Mouse (Mus musculus) lung, postnatal 10 days (tissue): ENCODE results near the gene Gas1.

ENCODE experiments used
- DNase-seq: peaks from one replicate; pipeline ENCODE4 v3.0.0; 2021

Gas1 gene

DNA sequence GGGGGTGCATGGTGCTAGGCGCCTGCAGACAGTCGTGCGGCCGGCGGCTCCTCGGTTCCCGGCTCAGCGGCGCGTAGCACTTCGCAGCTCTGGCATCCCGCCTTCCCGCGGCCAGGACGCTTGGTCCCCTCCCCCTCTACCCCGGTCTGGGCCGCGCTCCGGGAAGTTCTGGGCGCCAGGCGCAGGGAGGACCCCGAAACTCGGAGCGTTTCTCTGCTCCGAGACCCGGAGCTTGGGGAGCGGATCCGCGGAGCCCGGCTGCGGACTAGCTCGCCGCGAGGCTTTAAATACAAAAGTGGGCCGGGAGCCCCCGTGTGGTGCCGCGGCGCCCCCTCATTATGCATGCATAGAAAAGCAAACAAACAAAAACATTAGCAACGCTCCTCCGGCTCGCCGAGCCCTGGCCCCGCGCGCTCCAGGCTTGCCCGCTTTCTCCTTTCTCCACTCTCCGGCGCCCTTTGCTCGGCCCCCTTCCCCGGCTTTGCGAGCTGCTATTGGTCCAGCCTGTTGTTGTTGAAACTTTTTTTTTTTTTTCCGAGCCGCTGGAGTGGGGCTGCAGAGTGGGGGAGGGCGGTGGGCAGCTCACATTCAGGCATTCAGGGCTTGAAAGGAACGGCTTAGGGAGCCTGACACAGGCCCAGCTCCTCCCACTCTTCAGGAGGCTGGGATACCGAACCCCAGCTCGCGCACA, at the start of gene Gas1:
TSS of gene Gas1 (minus strand) at position 260 of the 691 bp plus-strand sequence.
- DNase-seq = peak; percentile 92

DNA sequence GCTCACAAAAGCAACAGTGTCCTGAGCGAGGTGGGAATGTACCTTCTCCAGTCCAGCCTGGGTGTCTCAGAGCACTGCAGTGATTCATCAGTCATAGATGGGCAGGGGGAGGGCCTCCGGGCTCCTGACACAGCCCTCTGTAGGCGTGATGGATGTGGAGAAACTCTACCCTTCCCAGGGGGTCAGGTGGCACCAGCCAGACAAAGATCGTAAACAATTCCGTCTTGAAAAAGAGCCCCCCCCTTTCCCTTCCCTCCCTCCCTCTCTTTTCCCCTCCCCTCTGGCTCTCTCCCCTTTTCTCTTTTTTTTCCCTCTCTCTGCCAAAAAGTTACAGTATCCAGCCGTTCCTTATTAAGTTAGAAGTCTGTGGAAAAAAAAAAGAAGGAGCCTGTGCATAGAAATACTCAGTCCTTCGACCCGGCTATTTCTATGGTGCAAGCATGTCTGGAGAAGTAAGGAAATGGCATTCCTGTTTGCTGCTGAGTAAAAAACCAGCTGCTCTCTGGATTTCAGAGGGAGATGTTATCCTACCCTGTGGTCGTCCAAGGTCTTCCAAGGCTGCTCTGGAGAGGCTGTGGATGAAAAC, 49.2 kb upstream of the Gas1 start:
- peak; percentile 21 for DNase-seq

DNA sequence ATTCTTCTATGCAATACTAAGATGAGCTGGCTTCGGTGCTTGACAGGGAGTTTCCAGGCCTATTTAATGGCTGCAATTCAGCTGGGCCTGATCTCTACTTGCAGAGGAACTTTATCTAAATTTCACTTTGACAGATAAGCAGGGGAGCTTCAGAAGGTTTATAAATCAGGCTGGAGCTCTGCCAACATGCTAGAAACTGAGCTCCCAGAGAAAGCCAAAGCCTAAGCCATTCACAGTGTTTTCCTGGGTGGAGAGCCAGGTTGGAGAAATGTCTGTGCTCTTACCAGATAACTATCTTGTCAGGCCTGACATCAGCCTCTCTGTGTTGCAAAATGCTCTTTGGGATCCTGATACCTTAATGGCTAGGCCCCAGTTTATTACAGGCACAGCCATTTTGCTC, 48.6 kb upstream of the Gas1 start:
- DNase-seq = peak; percentile 10

DNA sequence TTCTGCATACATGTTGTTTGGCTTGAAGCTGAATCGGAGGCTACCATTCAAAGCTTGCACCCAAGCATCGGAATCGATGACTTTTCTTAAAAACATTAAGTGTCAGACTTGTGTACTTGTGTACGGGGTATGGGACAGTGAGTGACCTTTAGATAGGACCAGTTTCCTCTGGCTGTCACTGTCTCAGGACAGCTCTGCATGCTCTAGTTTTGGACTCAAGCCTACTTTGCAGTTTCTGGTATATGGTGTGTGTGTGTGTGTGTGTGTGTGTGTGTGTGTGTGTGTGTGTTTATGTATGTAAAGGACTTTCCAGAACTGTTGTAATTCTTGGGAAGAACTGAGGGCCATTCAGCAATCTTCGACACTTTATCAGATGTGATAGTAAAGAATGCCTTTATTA, 48.1 kb upstream of the Gas1 start:
- DNase-seq = no peak

DNA sequence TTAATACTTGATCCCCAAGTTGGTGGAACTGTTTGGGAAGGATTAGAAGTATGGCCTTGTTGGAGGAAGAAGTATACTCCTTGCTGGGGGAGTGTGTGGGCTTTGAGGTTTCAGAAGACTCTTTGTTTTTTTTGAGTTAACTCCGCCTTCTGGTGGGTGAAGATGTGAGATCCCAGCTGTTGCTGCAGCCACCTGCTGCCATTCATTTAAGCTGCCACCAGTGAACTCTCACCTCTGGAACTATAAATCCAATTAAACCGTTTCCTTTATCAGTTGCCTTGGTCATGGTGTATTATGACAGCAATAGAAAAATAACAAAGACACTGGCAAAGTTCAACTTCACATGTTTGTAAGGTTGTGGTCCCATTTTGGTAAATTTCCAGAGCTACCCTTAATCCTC, 46.6 kb upstream of the Gas1 start:
- DNase-seq = no peak

DNA sequence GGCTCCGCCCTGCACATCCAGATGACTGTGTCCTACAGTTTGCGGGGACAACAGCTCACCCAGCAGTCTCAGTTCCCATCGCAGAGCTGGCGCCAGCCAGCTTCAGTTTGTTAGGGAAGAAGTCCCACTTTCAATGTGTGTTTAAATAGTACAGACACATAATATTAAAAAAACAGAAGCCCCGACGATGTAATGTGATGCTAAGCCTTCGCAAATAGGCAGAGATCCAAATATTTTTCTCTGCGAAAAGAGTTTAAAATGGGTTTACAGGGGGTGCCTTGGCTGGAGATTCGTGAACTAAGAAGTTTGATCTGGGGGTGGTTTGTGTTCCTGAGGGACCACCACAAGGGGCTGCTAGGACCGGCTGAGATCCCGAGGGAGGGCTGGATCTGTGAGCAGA, 45.2 kb upstream of the Gas1 start:
- DNase-seq = no peak

DNA sequence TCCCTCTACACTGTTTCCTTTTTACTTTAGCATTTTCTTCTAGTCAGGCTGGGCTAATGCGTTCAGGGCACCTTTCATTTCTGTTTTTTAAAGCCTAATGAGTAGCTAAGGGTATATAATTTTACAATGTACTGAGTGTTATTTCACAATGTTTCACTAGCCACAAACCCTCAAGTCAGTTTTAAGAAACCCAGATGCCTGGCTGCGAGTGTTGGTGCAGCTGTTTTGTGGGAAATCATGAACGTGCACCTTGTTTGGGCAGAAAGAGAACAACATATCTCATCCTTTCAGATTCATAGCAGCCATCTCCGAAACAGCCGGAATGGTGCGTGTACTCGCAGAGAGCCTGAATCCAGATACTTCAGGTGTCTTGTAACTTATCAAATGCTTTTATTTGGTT, 36.7 kb upstream of the Gas1 start:
- DNase-seq = no peak

DNA sequence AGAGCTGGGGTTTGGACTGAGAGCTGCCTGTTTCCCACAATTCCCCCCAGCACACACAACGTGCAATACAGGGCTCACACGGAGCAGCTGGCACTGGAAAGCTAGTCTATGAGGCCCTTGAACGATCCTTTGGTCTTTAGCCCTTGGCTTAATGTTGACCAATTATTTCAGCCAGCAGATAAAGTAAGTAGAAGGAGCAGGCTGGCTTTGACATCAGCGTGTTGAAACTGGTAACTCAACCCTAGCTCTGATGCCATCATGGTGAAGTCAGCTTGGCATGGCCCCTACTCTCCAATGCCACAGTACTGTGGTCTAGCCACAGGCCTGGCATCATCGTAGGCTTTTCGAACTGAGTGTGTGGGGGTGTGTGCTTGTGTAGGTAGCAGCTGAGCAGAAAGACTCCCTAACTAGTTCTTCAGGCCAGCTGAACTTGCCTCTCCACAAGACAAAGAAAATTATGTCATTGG, 30.0 kb upstream of the Gas1 start:
- DNase-seq = no peak

DNA sequence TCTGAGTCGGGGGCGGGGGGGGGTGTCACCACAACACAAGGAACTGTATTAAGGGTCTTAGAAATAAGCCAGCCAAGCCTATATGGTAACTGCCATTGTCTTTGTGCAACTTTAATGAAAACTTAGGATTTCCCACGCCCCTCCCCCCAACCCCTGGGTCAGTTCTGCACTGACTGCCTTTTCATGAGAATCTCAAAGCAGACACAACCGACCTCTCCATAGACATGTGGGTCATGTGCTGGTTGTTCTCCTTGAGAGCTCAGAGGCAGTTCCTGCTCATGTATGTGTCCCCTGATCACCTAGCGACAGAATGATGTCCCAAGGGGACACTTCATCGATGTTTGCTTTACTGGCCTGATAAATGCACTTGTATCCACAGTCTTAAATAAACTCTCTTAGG, 27.6 kb upstream of the Gas1 start:
- no peak for DNase-seq

DNA sequence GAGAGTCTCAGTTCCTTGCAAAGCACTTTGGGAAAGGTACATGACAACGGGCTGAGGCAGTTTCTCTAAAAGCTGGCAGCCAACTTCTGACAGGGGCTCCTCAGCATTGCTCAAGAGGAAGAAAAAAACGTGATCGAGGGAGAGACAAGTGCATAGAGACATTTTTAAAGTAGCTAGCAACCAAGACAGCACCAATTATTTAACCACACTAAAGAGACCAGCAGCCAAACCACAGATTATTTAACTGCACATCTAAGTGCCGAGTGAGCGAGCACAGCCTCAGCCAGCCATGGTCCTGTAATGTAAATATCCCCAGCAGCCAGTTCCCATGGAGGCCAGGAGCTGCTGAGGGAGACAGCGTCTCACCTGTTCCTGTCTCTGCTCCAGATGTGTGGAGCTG, 16.1 kb upstream of the Gas1 start:
- DNase-seq = no peak

DNA sequence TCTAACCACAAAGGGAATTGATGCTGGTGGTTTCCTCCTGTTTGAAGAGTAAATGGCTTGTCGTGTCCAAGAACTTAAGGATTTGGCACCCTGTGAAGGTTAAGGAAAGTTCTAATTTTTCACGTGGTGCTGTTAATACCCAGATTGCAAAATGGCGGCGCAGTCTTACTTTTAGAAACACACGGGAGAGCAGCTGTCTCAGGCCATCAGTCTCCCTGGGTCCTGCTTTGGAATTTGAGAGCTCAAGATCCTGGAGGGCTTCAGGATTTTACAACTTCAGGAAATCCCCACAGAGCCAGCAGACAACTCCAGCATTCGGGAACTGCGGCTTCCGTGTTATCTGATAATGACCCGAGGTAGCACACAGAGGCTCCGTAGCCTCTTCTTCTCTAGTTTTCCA, 12.8 kb upstream of the Gas1 start:
- no peak for DNase-seq

DNA sequence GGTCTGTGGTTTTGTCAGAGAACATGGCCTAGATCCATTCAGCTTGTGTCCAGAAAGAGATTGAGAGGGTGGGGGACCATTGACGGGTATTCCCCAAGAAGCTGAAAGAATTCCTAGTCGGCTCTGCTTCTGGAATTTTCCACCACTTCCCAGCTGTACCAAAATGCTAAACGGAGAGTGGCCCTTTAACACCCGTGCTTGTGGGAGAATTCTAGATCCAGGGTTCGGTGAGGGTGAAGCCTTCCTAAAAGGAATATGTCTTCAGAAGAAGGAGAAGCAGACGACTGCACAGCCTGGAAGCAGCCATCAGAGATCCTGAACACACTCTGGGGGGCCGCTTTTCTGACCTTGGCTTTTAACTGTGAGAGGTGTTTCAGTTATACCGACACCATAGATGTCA, 11.8 kb upstream of the Gas1 start:
- DNase-seq = no peak

DNA sequence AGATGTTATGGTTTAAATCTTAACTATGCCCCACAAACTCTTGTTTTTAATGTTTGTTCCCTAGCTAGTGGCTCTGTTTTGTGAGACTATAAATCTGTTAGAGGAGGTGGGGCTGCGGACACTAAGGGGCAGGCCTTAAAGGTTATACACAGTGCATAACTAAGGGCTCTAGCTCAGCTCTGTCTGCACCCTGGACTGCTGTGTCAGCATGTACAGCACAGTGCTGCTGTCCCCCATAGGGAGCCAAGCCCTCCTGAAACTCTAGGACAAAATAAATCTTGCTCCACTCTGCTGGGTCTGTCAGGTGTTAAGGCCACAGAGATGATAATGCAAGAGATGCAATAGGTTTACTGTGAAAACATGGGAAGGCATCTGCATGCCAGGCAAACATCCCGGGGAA, 10.1 kb upstream of the Gas1 start:
- DNase-seq = no peak

DNA sequence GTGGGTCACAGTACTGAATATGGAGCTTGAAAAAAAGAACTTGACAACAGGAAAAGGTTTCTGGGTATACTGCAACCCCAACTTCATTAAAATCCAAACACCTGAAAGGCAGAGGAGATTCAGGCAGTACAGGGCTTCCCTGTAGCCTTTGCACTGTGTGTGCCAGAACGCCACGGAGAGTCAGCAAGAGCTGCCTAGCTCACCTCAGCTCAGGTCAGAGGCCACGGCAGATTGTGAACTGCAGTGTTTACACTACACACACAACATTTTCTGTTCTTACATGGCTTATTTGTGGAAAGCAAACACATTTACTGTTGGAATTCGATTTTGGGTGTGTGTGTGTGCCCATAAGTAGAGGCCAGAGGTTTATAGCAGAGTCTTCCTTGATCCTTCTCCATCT, 5.2 kb upstream of the Gas1 start:
- no peak for DNase-seq

DNA sequence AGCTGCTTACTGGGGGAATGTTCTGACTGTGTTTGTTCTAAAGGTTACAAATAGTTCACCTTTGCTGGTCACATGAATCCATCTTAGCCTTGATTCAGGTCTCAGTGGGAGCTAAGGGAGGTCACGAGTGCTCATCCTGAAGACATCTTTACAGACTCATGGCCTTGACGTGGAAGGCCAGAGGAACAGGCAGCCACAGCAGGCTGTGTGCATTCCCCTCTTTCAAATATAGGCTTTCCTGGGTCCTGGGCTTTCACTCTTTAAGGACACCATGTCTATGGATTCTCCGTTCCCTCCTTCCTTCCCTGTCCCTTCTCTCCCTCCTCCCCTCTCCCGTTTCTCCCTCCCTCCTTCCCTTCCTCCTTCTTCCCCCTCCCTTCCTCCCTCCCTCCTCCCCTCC, 2.5 kb upstream of the Gas1 start:
- no peak for DNase-seq

DNA sequence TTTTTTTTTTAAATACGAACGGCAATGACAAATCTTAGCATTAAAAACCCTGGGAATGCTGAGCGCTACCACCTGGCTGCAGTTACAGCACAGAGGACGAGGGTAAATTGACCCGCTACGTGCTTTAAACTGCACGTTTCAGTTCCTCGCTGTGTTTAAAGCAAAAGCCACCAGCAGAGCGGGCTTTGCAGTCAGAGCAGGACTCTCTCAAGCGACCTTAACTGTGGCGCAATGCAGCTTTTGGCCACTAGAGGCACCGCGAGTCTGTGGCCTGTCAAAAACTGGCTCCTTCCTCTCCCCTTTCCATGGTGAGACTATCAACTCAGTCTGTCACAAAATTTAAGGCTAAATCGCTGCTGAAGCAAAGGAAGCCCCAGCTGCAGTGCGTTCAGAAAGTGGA, 1.3 kb upstream of the Gas1 start:
- peak; percentile 95 for DNase-seq

DNA sequence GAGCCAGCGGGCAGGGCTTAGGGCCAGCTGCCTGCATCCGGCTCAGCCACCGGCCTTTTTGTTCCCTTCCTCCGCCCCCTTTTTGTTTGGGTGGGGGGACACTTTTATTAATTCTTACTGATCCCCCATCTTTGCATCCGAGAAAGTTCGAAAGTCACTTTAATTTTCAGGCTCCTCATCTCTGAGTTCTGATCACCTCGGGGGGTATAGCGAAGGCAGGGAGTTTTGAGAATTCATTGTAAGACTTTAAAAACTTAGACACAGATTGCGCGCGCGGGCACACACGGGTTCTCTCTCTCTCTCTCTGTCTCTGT, 589 bp upstream of the Gas1 start:
- DNase-seq = no peak

DNA sequence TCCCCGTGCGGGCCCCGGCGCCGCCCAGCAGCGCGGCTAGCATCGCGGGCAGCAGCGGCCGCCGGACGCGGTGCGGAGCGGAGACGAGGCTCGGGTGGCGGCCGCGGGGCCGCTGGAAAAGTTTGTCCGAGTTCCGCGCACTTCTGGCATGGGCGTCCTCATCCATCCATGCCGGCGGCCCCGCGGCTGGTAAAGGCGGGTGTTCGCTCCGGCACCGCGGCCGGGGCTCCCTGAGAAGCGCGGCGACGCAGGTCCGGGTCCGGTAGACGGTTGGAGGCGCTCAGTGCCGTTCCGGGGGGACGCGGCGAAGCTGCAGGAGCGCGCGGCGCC, 424 bp downstream of the Gas1 start:
- DNase-seq = no peak

DNA sequence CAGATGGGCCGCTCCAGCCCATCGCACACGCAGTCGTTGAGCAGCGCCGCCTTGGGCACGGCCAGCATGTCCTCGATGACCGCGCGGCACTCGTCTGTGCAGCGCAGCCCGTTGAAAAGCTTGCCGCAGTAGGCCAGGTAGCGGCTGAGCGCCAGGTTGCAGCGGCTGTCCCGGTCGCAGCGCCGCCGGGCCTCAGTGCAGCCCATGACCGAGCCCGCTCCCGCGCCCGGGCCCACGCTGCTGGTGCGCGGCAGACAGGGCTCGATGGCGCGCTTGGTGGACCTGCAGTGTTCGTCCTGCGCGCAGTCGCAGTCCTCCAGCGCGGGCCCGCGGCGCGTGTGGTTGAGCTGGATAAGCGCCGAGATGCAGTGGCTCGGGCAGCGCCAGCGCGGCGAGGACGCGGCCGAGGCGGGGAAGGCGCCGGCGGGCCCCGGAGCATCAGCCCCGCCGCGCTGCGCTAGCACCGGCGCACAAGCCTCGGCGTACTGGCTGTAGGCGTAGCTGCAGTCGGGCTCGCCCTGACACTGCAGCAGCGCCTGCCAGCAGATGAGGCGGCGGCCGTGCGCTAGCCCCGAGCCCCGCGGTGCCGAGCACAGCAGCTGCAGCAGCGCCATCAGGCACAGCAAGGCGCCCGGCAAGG, 909 bp downstream of the Gas1 start:
- DNase-seq = peak; percentile 73

DNA sequence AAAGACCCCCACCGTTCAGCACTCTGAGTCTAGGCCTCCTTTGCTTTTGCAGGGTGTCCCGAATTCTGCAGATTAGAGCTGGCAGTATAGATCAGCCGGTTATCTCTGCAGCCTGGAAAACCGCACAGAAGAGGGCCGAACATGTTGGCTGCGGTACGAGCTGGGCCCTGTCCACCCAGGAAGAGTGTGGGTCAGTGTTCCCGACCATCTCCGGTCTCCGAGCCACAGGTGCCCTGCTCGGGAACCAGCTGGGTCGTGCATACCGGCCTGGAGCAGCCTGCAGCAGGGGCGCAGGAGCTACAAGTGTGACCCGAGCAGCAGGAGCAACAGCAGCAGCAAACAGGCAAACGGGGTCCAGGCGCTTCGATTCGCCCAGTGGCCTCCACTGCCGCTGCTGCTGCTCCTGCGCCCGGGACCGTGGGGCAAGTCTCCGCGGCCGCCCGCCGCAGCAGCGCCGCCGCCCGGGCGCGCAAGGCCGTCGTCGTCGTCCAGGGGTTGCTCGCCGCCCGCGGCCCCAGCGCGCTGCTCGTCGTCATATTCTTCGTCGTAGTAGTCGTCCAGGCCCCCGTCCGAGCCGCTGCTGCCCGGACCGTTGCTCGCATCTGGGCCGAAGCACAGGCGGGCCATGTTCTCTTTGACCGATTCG, 1.6 kb downstream of the Gas1 start:
- DNase-seq = peak; percentile 45

DNA sequence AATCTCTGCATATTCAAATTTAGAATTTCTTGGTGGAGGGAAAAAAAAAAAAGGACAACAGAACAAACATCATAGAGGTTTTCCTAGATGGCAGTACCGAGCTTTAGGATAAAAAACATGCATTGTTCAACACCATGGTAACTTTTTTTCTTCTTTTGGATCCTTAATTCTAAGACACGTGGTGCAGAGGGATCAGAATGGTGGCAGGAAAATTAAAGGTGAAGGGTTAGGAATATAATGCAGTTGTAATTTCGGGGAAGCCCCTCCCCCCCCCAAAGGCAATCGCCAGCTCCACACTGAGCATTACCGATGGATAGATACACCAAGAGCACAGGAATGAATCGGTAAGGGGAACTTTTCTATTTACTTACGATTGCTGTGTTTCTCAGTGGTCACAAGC, 2.2 kb downstream of the Gas1 start:
- no peak for DNase-seq

DNA sequence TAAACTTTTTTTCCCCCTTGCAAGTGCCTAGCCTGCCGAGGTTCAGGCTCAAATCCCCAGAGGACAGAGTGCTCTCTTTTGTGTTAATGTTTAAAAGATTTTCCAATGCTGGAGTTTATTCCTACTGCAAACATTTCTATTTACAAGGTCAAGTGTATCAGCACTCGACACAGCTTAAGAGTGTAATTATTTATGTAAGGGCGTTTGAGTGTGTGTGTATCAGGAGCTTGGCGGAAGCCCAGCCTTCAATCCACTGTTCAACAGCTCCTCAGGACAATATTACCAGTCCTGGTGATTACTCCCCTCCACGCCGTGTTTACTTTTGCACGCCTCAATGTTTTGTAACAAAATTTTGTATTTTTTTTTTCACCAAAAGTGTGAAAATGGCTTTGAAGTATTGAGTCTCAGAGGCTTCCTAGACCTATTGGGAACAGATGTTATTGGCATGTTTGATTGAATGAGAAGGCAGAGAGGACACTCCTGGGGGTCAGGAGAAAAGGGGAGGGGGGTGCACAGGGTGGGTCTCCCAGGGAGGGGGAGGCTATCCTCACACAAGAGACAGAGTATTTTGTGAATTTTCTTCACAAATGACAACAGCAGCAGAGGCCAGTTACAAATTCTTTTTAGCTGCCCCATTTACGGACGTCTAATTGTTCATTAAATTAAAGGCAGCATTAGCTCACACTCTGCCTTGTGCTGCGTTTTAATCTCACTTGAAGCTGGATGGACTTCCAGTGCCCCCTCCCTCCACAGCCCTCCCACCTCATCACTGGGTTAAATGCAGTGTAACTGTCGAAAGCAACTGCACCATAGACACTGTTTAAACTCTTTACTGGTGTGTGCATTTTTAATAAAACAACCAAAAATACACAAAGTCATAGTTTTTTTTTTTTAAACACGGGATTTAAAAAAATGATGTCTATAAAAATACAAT, 3.3 kb downstream of the Gas1 start:
- DNase-seq = peak; percentile 42

DNA sequence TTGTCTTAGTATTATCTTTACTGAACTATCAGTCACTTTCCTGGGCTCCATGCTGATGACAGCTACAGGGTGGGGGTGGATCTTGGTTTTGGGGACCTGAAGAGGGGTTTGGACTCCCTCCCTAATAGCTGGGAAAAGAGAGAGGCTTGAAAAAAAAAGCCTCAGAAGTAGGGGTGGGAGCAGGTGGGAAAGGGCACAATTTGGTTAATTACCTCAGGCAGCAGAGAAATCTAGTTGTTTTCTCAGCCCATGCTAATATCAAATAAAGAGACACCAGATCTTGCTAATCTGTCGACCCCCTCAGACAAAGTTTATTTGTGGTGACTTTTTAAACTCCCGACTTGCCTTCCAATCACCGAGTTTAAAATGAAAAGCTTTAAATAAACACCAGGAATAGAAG, 4.0 kb downstream of the Gas1 start:
- no peak for DNase-seq
